Mouse (Mus musculus) lung, postnatal 0 days (tissue): Measurements from ENCODE around the gene Bnc2. TPM values are rescaled to one million over a fixed set of nuclear protein-coding genes. Genes with fewer than 3 reads are reported as not detected.
A peak's percentile ranks its signal among the peaks of the same experiment; 100 is the strongest.

ENCODE experiments used
- ATAC-seq: fragments of 200-750 bp; cut with Nextera tagmentation; 2 replicates; pipeline ENCODE4 v1.8.0; 2017; ENCODE audit warnings: moderate library complexity
- DNase-seq: peaks from one replicate; pipeline ENCODE4 v3.0.0-alpha.2; 2016; ENCODE audit warnings: low spot score
- H3K27ac ChIP-seq: fragments of 300-500 bp; sonication (generic); 2 replicates; pipeline ENCODE4 v1.5.1; 2014; ENCODE audit warnings: antibody characterized with exemption, mild to moderate bottlenecking, low read length, mixed read lengths
- H3K27me3 ChIP-seq: fragments of 300-500 bp; sonication (generic); replicated peaks from 2 replicates; pipeline ENCODE4 v1.6.1; 2014; ENCODE audit warnings: low read length, mixed read lengths; ENCODE audit not compliant: insufficient read depth
- H3K36me3 ChIP-seq: fragments of 300-500 bp; sonication (generic); 2 replicates; pipeline ENCODE4 v1.6.1; 2014; ENCODE audit warnings: low read length, mixed read lengths; ENCODE audit not compliant: insufficient read depth
- H3K4me1 ChIP-seq: fragments of 300-500 bp; sonication (generic); 2 replicates; pipeline ENCODE4 v1.6.1; 2014; ENCODE audit warnings: antibody characterized with exemption, low read depth, low read length, mixed read lengths; ENCODE audit not compliant: insufficient read depth
- H3K4me2 ChIP-seq: fragments of 300-500 bp; sonication (generic); replicated peaks from 2 replicates; pipeline ENCODE4 v1.6.1; 2014; ENCODE audit warnings: low read depth, mild to moderate bottlenecking, low read length, moderate library complexity, mixed read lengths
- H3K4me3 ChIP-seq: fragments of 300-500 bp; sonication (generic); 2 replicates; pipeline ENCODE4 v1.5.1; 2014; ENCODE audit warnings: low read depth, low read length
- H3K9ac ChIP-seq: fragments of 300-500 bp; sonication (generic); replicated peaks from 2 replicates; pipeline ENCODE4 v1.6.1; 2014; ENCODE audit warnings: low read depth, mild to moderate bottlenecking
- H3K9me3 ChIP-seq: fragments of 300-500 bp; sonication (generic); 2 replicates; pipeline ENCODE4 v1.6.1; 2016; ENCODE audit warnings: low read length, mixed read lengths
- CTCF ChIP-seq: IDR thresholded peaks from 2 replicates; pipeline ENCODE4 v1.5.1; 2016; ENCODE audit warnings: antibody characterized with exemption, mild to moderate bottlenecking
- EP300 ChIP-seq: IDR thresholded peaks from 2 replicates; pipeline ENCODE4 v1.6.1; 2016; ENCODE audit warnings: antibody characterized with exemption, mild to moderate bottlenecking, control low read depth
- WGBS: fragments of 180-500 bp; shearing (Covaris S2); extraction: QIAGEN DNeasy Blood & Tissue Kit; methylation state at CpG from one replicate; pipeline ENCODE4 v1.1.7; 2014; 5-methylcytosine and 5-hydroxymethylcytosine counted together
- polyA plus RNA-seq: library from polyadenylated mRNA; unstranded; fragments of >200 nt; fragmentation: Nextera tagmentation; extraction: Ambion mirVana; gene quantifications from 2 replicates; pipeline ENCODE4 v1.2.1, GENCODE M21; 2015

Gene Bnc2
- polyA plus RNA-seq, 1 experiment from 2014 or later: 1.9 TPM

DNA sequence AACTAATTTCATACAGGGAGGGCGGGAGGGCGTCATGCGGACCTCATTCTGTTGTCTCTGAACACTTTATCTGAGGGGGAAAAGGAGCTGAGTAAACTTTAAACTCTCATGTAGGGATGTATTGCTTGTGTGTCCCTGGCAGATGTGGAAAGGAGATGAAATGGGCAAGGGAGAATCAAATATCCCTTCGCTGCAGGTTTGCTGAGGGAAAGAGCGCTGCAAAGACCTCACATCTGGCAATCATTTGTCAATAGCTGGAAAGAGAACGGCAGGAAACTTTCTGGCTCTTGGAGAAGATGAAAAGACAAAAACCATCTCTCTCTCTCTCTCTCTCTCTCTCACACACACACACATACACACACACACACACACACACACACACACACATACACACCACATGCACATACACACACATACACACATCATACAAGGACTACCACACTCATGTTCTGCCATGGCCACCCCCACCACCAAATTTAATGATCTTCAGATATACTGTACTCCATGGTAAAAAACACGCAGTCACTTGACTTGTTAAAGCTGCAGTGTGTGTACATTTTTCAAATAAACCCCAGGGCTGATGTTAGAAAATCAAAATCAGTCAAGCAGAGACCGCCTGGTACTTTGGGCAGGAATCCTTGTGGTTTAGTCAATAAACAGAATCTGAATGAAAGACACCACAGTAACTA is 172.3 kb downstream of the Bnc2 start:
- Histone ChIP-seq H3K36me3 (no peaks in the 10 kb centered on the region), H3K4me1 (no peaks in the 10 kb centered on the region), H3K9me3 (no peaks in the 10 kb centered on the region), H3K9ac (no peak overlapping the region), H3K4me3 (no peak overlapping the region), H3K4me2 (no peak overlapping the region), H3K27me3 (no peaks in the 10 kb centered on the region), H3K27ac (no peak overlapping the region)
- TF ChIP-seq CTCF: no peak
- no peak for TF ChIP-seq EP300
- WGBS: 55% methylated on average over 8 of the region's 8 CpGs
- ATAC-seq (no peak), DNase-seq (no peak)

DNA sequence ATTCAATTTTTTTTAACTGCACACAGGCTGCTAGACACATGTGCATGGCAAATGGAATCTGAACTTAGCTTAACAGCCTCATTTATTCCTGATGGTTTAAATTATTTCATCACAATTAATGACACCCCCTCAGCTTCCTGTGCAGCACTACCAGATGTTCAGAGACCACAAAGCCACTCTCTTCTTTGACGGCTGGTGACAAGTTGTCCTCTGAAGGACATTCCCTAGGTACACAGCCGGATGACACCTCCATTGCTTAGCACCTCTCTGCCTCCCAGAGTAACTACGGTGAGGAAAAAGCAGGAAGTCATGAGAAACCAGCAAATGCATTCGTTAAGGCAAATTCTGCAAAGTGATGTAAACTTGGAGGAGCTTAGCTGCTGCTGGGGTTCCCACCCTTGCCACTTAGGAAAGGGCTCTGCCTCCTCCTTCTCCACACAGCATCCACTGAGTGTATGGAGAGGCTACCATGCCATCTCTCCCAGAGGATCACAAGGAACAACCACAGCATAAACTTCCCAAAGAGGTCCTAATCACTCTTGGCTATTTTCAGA is 174.2 kb downstream of the Bnc2 start:
- H3K9me3 ChIP-seq: no peaks in the 10 kb centered on the region
- no peak for TF ChIP-seq CTCF
- no peak for TF ChIP-seq EP300
- H3K4me2 ChIP-seq: no peak overlapping the region
- ATAC-seq: no peak
- H3K9ac ChIP-seq: no peak overlapping the region
- no peaks in the 10 kb centered on the region for H3K36me3 ChIP-seq
- no peaks in the 10 kb centered on the region for H3K4me1 ChIP-seq
- no peak overlapping the region for H3K4me3 ChIP-seq
- H3K27me3 ChIP-seq: no peaks in the 10 kb centered on the region
- DNase-seq: no peak
- WGBS: 40% methylated on average over 4 of the region's 4 CpGs
- H3K27ac ChIP-seq: no peak overlapping the region

DNA sequence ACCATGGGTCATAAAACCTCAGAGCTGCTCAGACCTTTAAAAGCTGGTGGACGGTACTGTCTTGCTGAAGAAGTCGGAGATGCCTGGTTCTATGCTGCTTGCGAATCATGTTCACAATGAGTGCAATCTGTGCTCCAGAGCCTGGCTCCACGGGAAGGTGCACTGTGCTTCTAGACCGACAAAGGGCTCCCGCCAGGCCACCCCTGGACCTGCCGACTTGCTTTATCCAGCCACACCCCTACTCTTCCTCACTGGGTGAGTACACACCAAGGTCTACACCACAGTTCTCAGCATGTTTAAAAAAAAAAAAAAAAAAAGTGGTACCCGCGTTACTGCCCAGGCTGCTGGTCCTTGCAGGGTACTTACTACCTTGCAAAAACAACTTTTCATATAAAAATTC is 174.8 kb downstream of the Bnc2 start:
- TF ChIP-seq CTCF: no peak
- no peak for TF ChIP-seq EP300
- Histone ChIP-seq H3K27ac (no peak overlapping the region), H3K4me3 (no peak overlapping the region), H3K9me3 (no peaks in the 10 kb centered on the region), H3K27me3 (no peaks in the 10 kb centered on the region), H3K4me2 (no peak overlapping the region), H3K4me1 (no peaks in the 10 kb centered on the region), H3K9ac (no peak overlapping the region), H3K36me3 (no peaks in the 10 kb centered on the region)
- DNase-seq: no peak
- 69% methylated on average over 9 of the region's 9 CpGs for WGBS
- no peak for ATAC-seq

DNA sequence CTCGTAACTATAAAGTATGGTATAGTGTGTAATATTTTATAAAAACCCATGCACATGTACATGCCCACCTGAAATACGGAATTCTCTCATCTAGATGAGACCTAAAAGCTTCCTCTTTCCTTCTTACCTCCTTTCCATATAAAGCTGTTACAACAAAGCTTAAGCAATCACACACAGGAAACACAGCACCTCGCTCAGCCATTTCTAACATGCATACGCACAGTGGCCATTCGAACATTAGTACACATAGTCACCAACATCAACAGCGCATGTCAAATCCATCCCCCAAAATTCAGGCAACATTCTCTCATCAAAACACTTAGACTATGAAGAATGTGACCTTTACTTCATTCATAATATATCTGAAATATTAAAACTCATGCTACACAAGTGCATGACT is 176.6 kb downstream of the Bnc2 start:
- Histone ChIP-seq H3K27me3 (no peaks in the 10 kb centered on the region), H3K36me3 (no peaks in the 10 kb centered on the region), H3K9ac (no peak overlapping the region), H3K4me3 (no peak overlapping the region), H3K4me2 (no peak overlapping the region), H3K27ac (no peak overlapping the region), H3K9me3 (no peaks in the 10 kb centered on the region), H3K4me1 (no peaks in the 10 kb centered on the region)
- no peak for DNase-seq
- no peak for ATAC-seq
- TF ChIP-seq CTCF (no peak), EP300 (no peak)
- 89% methylated on average over 6 of the region's 6 CpGs for WGBS

DNA sequence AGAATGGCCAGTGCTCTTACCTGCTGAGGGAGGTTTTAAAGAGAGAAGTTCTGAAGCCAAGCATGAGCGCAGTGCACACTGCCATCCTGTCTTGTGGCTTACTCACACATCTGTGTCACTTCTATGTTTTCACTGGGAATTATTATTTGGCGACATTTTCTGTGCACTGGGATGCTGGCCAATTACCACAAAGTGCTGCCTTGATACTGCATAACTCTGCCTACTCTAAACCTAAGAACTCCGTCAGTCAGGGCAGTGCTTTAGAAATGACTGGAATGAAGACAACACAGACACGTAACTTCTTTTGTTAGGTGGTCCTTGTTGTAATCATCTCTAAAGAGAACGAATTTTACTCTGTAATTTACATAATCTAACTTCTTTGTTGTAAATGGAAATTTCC is 186.8 kb downstream of the Bnc2 start:
- H3K4me2 ChIP-seq: no peak overlapping the region
- no peak overlapping the region for H3K4me3 ChIP-seq
- TF ChIP-seq CTCF (no peak), EP300 (no peak)
- no peak overlapping the region for H3K9ac ChIP-seq
- H3K9me3 ChIP-seq: no peaks in the 10 kb centered on the region
- 37% methylated on average over 5 of the region's 5 CpGs for WGBS
- no peak overlapping the region for H3K27ac ChIP-seq
- DNase-seq (peak; percentile 9), ATAC-seq (no peak)
- H3K27me3 ChIP-seq: no peaks in the 10 kb centered on the region
- no peaks in the 10 kb centered on the region for H3K4me1 ChIP-seq
- H3K36me3 ChIP-seq: no peaks in the 10 kb centered on the region

DNA sequence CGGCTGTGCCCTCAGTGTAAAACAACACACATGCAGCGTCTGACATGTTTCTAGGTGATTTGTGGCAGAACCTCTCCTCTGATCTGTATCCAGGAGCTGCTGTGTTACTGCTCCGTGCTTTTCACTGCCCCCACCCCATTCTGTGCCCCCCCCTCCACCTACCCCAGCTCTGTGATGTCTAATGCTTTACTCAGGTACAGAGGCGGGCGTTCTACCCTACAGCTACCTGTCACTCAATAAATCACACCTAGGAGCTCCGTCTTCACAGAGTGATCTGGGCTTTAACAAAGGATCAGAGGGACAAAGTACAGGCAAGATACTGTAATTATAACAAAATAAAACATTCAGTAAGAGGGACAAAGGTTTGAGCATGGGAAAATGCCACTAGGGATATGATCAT is 192.4 kb downstream of the Bnc2 start:
- no peak for ATAC-seq
- H3K27me3 ChIP-seq: no peaks in the 10 kb centered on the region
- H3K4me1 ChIP-seq: no peaks in the 10 kb centered on the region
- WGBS: 73% methylated on average over 6 of the region's 6 CpGs
- TF ChIP-seq EP300 (no peak), CTCF (no peak)
- H3K4me3 ChIP-seq: no peak overlapping the region
- no peaks in the 10 kb centered on the region for H3K36me3 ChIP-seq
- no peaks in the 10 kb centered on the region for H3K9me3 ChIP-seq
- no peak overlapping the region for H3K9ac ChIP-seq
- no peak overlapping the region for H3K27ac ChIP-seq
- DNase-seq: no peak
- H3K4me2 ChIP-seq: no peak overlapping the region
